Mouse (Mus musculus): ENCODE measurements around the gene Vamp3.

GRCm38 (mm10) chr4:151051162-151051561 lies 6.6 kb downstream of the Vamp3 start:
- TF ChIP-seq CTCF (IDR thresholded peaks at IDR 0.05; ENCODE audit: insufficient read depth, low read depth, low read length) (no peak), POLR2A (IDR thresholded peaks at IDR 0.05; ENCODE audit: insufficient read depth, low read depth, low read length) (no peak)
